Mouse (Mus musculus) C2C12 (cell line): ENCODE measurements around the gene Emc8. TPM values are rescaled to one million over a fixed set of nuclear protein-coding genes. Genes with fewer than 3 reads are reported as not detected.

Experiments used
- H3K27me3 ChIP-seq: one replicate; pipeline ENCODE4 v1.6.1; 2011; ENCODE audit not compliant: control insufficient read depth, insufficient read depth, insufficient read length
- H3K36me3 ChIP-seq: one replicate; pipeline ENCODE4 v1.6.1; 2011; ENCODE audit not compliant: control insufficient read depth, insufficient read depth
- H3K4me3 ChIP-seq: one replicate; pipeline ENCODE4 v1.5.1; 2011; ENCODE audit warnings: mild to moderate bottlenecking, control low read depth; ENCODE audit not compliant: poor library complexity, insufficient read depth, severe bottlenecking
- H3K79me2 ChIP-seq: one replicate; pipeline ENCODE4 v1.6.1; 2011; ENCODE audit not compliant: control insufficient read depth, insufficient read depth
- H3K79me3 ChIP-seq: one replicate; pipeline ENCODE4 v1.6.1; 2011; ENCODE audit warnings: low read depth, control low read depth
- H3ac ChIP-seq: one replicate; pipeline ENCODE3; 2011; ENCODE audit warnings: low read depth; ENCODE audit not compliant: control insufficient read depth, insufficient read length
- CEBPB ChIP-seq: IDR thresholded peaks from one replicate; pipeline ENCODE4 v1.6.1; 2011; ENCODE audit warnings: low read depth, mild to moderate bottlenecking, control low read depth, moderate library complexity
- CTCF ChIP-seq: IDR thresholded peaks from one replicate; pipeline ENCODE4 v1.5.1; 2011; ENCODE audit not compliant: control insufficient read depth, insufficient read depth, insufficient read length
- FOSL1 ChIP-seq: IDR thresholded peaks from one replicate; pipeline ENCODE4 v1.8.0; 2011; ENCODE audit warnings: mild to moderate bottlenecking, low read length; ENCODE audit not compliant: poor library complexity, insufficient read depth, severe bottlenecking
- MAX ChIP-seq: IDR thresholded peaks from one replicate; pipeline ENCODE4 v1.6.1; 2011; ENCODE audit warnings: mild to moderate bottlenecking, control low read depth
- MYOD1 ChIP-seq: IDR thresholded peaks from one replicate; pipeline ENCODE4 v1.6.1; 2011; ENCODE audit warnings: low read depth; ENCODE audit not compliant: control insufficient read depth, insufficient read length
- MYOG ChIP-seq: IDR thresholded peaks from one replicate; pipeline ENCODE4 v1.6.1; 2011; ENCODE audit not compliant: control insufficient read depth, insufficient read length; ENCODE audit errors: extremely low read depth
- USF1 ChIP-seq: IDR thresholded peaks from one replicate; pipeline ENCODE4 v1.6.1; 2011; ENCODE audit warnings: low read depth, mild to moderate bottlenecking, control low read depth, moderate library complexity
- polyA plus RNA-seq: library from polyadenylated mRNA; unstranded; fragments of >200 nt; fragmentation: generic; extraction: Trizol; gene quantifications from one replicate; pipeline ENCODE4 v1.2.1, GENCODE M21; 2012; ENCODE audit warnings: missing spikeins

Gene Emc8
- polyA plus RNA-seq, 1 experiment, result 240 TPM

- Histone ChIP-seq H3K79me3 (no peaks in the 10 kb centered on the region), H3K4me3 (no peak overlapping the region), H3K79me2 (no peaks in the 10 kb centered on the region), H3ac (no peak overlapping the region), H3K36me3 (no peaks in the 10 kb centered on the region), H3K27me3 (peaks cover 51% of the 10 kb centered on the region)
- TF ChIP-seq CTCF (no peak), FOSL1 (no peak), MYOD1 (no peak), USF1 (no peak), MYOG (no peak), MAX (no peak), CEBPB (no peak)
These were observed 24.6 kb upstream of the Emc8 start for GRCm38 (mm10) chr8:120692934-120693333.

DNA sequence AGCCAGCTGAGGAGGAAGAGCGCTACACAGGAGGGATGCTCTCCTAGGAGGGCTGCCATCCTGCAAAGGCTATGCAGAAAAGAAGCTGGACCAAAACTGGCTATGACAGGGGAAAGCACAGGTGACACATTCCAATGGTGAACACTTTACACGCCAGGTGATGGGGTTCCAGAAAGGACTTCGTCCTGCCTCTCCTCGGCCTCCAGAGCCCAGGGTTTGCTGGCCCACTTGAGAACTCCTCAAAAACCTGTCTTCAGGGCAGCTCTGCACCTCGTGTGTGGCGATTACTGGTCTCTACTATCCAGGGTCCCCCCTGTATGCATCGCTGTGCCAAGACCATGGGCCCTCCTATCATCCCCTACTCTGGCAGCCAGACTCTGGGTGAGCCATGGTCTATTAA lies 20.1 kb upstream of the Emc8 start:
- peaks cover 62% of the 10 kb centered on the region for H3K27me3 ChIP-seq
- H3K79me2 ChIP-seq, result no peaks in the 10 kb centered on the region
- H3ac ChIP-seq, result no peak overlapping the region
- no peak overlapping the region for H3K4me3 ChIP-seq
- H3K79me3 ChIP-seq, result no peaks in the 10 kb centered on the region
- no peak for TF ChIP-seq MYOD1
- TF ChIP-seq MAX, result no peak
- TF ChIP-seq CTCF, result no peak
- no peak for TF ChIP-seq USF1
- no peak for TF ChIP-seq FOSL1
- TF ChIP-seq CEBPB, result no peak
- TF ChIP-seq MYOG, result no peak
- H3K36me3 ChIP-seq, result no peaks in the 10 kb centered on the region

- no peaks in the 10 kb centered on the region for H3K79me2 ChIP-seq
These were observed 19.4 kb upstream of the Emc8 start for GRCm38 (mm10) chr8:120687786-120688185.

GRCm38 (mm10) chr8:120686576-120686975 lies 18.2 kb upstream of the Emc8 start:
- no peaks in the 10 kb centered on the region for H3K36me3 ChIP-seq
- H3K27me3 ChIP-seq, result peaks cover 66% of the 10 kb centered on the region
- H3K4me3 ChIP-seq, result no peak overlapping the region
- no peaks in the 10 kb centered on the region for H3K79me3 ChIP-seq
- no peak overlapping the region for H3ac ChIP-seq
- no peaks in the 10 kb centered on the region for H3K79me2 ChIP-seq
- no peak for TF ChIP-seq FOSL1
- TF ChIP-seq CTCF, result no peak
- no peak for TF ChIP-seq MYOG
- no peak for TF ChIP-seq USF1
- TF ChIP-seq MYOD1, result no peak
- TF ChIP-seq CEBPB, result no peak
- TF ChIP-seq MAX, result no peak

More at GRCm38 (mm10) chr8:120687786-120688185, 19.4 kb upstream of the Emc8 start:
- no peaks in the 10 kb centered on the region for H3K79me3 ChIP-seq
- no peaks in the 10 kb centered on the region for H3K36me3 ChIP-seq
- H3ac ChIP-seq, result no peak overlapping the region
- no peak overlapping the region for H3K4me3 ChIP-seq
- H3K27me3 ChIP-seq, result peaks cover 65% of the 10 kb centered on the region
- TF ChIP-seq MYOG (no peak), CEBPB (no peak), CTCF (no peak), FOSL1 (no peak)

DNA sequence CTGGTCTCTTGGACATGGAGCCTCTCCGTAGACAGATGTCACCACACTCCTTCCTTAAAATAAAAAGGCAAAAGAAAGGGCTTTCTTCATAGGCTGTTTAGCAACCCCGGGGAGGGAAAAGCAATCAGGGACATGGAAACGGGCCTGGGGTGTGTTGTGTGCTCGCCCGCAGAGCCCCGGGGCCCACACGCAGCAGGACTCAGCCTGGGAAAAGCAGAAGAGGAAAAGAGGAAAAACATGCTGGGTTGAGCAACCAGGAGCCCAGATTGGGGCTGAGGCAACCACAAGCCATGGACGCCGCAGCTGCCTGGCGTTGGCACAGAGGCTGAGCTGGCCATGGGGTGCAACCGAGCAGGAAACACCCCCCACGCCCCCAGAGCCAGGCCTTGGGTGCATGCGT lies 17.7 kb upstream of the Emc8 start:
- Histone ChIP-seq H3K4me3 (no peak overlapping the region), H3ac (no peak overlapping the region), H3K79me3 (no peaks in the 10 kb centered on the region), H3K79me2 (no peaks in the 10 kb centered on the region), H3K36me3 (no peaks in the 10 kb centered on the region), H3K27me3 (peaks cover 71% of the 10 kb centered on the region)
- TF ChIP-seq CTCF (no peak), USF1 (no peak), MAX (no peak), CEBPB (no peak), MYOD1 (no peak), FOSL1 (no peak)

DNA sequence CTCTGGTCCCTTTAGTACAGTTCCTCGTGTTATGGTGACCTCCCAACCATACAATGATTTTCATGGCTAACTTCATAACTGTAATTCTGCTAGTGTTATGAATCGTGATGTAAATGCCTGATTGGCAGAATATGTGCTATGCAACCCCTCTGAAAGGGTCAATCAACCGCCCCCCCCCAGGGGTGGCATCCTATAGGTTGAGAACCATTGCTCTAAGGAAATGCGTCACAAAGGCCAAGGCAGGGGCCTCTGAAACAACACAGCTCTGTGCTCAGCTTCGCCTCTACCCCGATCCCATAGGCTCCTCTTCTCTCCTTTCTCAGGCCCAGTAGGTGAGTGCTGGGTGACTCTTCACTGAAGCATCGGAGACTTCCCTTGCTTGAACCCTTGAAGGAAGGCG lies 17.2 kb upstream of the Emc8 start:
- Histone ChIP-seq H3ac (no peak overlapping the region), H3K36me3 (no peaks in the 10 kb centered on the region), H3K79me3 (no peaks in the 10 kb centered on the region), H3K27me3 (peaks cover 72% of the 10 kb centered on the region), H3K79me2 (no peaks in the 10 kb centered on the region), H3K4me3 (no peak overlapping the region)
- TF ChIP-seq FOSL1, result no peak
- no peak for TF ChIP-seq CEBPB
